Mouse (Mus musculus): ENCODE measurements around the gene Vkorc1l1. TPM values are rescaled to one million over a fixed set of nuclear protein-coding genes. Genes with fewer than 3 reads are reported as not detected.

The Vkorc1l1 gene
- polyA plus RNA-seq, 1 experiment from 2014 or later = 34.4 TPM

DNA sequence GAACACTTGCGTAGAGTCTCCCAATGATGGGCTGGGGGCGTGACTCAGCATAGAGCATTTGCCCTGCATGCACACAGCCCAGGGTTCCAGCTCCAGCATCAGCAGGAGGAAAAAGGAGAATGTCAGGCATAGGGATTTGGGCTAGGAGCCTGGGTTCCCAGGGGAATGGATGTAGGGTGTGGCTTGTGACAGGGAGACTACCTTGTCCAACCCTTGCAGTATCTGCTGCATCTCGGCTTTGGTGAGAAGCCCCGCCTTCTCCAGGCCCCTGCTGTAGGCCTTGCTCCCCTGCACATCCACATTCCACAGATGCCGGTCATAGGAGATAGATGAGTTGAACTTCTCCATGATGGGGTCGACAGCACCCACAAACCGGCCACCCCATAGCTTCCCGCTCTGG, 77.7 kb downstream of the Vkorc1l1 start:
- Histone ChIP-seq H3K4me3 (no peak overlapping the region), H3K36me3 (peaks cover 27% of the 10 kb centered on the region)
- 77% methylated on average over 8 of the region's 8 CpGs for WGBS

DNA sequence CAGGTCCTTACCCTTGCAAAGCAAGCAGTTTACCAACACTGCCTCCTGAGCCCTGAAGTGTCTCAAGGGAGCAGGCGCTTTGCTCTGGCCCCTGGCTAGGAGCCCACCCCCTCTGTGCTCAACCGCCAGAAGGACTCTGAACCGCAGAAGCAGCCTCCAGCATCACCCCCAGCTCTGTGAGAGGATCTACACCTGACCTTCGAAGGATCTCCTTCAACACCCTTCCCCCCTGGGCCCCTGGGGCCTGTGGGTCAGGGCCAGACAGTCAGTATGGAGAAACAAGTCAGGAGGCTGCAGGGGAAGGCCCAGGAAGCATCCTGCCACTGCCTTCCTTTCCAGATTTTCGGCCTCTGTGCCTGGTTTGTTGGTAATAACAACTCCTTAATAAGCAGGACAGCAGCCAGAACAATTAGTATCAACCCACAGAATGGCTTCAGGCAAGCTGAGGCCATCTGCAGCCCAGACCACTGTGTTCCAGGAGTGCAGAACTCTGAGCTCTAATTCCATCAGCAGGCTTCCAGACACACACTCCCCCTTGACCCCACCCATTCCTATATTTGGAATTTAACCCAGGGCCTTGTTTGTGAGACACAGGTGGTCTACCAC, 79.7 kb downstream of the Vkorc1l1 start:
- H3K36me3 ChIP-seq = peaks cover 7% of the 10 kb centered on the region
- no peaks in the 10 kb centered on the region for H3K9me3 ChIP-seq (replicated peaks)
- peak overlapping the region; percentile 76 for H3K27ac ChIP-seq
- no peaks in the 10 kb centered on the region for H3K27me3 ChIP-seq (ENCODE audit: low read depth, poor library complexity, severe bottlenecking)
- DNase-seq (ENCODE audit: low spot score) = peak; percentile 42
- no peak overlapping the region for H3K4me3 ChIP-seq
- 54% methylated on average over 5 of the region's 5 CpGs for WGBS
- H3K4me1 ChIP-seq = peaks cover 29% of the 10 kb centered on the region

More for the DNA sequence above, 77.7 kb downstream of the Vkorc1l1 start:
- Histone ChIP-seq H3K9me3 (replicated peaks) (no peaks in the 10 kb centered on the region), H3K27ac (no peak overlapping the region), H3K27me3 (ENCODE audit: low read depth, poor library complexity, severe bottlenecking) (no peaks in the 10 kb centered on the region), H3K4me1 (peaks cover 28% of the 10 kb centered on the region)
- DNase-seq (ENCODE audit: low spot score) = no peak

DNA sequence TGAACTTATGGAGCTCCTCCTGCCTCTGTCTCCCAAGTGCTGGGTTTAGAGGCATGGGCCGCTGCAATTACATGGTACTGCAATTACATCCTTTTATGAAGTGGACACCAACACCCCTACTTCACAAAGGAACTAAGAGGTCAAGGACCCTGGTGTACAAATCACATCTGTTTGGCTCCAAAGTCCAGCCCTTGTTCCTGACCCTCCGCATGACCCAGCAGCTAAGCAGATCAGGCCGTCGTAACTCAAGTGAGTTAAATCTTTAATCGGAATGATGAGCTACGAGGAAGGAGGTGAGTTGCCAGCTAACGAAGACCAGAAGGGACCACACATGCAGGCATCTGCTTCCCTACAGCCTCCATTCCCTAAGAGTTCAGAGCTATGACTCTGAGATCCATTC, 80.6 kb downstream of the Vkorc1l1 start:
- no peak for DNase-seq (ENCODE audit: low spot score)
- Histone ChIP-seq H3K4me1 (peaks cover 29% of the 10 kb centered on the region), H3K9me3 (replicated peaks) (no peaks in the 10 kb centered on the region), H3K27me3 (ENCODE audit: low read depth, poor library complexity, severe bottlenecking) (no peaks in the 10 kb centered on the region), H3K27ac (no peak overlapping the region), H3K36me3 (peaks cover 5% of the 10 kb centered on the region; the same call in 1 of the 2 replicates), H3K4me3 (no peak overlapping the region)
- 38% methylated on average over 7 of the region's 7 CpGs for WGBS

DNA sequence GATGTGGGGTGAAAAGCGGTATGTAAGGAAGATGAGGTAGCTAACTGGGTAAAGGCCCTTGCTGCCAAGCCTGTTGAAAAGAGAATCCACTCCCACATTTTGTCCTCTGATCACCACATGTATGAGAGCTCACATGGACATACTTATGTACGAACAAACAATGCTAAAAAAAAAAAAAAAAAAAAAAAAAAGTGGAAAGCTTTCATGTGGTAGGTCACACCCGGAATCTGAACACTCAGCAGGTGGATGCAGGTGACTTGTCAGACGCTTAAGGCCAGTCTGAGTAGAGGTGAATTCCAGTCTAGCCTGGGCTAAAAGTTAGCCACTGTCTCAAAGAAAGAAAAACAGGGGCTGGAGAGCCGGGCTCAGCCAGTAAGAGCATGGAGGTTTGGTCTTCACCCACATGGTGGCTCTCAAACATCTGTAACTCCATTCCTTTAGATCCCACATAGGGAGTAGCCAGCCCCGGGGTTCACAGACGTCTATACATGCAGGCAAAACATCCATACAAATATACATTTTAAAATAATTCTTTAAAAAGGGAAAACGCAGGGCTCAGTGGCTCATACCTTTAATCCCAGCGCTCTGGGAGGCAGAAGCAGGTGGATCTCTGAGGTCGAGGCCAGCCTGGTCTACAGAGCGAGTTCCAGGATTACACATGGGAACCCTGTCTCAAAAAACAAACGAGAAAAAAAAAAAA, 81.4 kb downstream of the Vkorc1l1 start:
- DNase-seq (ENCODE audit: low spot score) = no peak
- H3K27me3 ChIP-seq (ENCODE audit: low read depth, poor library complexity, severe bottlenecking) = no peaks in the 10 kb centered on the region
- no peaks in the 10 kb centered on the region for H3K9me3 ChIP-seq (replicated peaks)
- WGBS = 46% methylated on average over 12 of the region's 12 CpGs
- no peak overlapping the region for H3K27ac ChIP-seq
- H3K4me3 ChIP-seq = peak overlapping the region; percentile 54
- H3K36me3 ChIP-seq = peaks cover under 1% of the 10 kb centered on the region; the same call in 1 of the 2 replicates
- H3K4me1 ChIP-seq = peaks cover 29% of the 10 kb centered on the region

DNA sequence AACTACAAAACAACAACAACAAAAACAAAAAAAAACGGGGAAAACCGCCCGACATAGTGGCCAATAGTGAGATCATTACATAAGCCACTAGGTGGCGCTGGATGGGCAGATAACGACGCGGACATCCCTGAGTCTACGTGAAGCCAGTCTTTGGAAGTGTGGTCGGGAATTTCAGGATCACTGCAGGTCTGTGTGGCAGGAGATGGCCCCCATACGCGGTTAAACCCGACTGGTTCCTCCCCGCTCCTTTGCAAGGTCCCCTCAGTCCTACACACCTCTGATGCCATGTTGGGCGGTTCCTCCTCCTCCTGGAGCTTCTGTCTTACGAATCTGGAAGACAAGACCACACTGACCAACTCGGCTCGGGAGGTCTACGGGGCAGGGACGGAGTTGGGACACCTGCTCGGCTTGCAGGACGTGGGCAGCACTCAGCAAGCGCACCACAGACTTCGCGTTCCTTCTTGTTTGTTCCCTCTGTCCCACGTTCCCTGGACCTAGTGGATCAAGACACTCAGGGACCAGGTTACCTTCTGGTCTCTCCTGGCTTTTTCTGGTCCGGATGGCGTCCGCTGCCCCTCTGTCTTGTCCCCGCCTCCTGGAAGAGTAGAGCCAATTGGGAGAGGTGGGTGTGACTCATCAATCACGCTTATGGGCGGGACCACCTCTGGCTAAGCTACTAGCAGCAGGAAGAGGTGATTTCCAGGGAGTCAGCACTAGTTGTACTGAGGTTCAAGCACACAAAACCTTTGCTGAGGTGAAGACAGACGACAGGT, 82.2 kb downstream of the Vkorc1l1 start:
- H3K9me3 ChIP-seq (replicated peaks) = no peaks in the 10 kb centered on the region
- peaks cover 30% of the 10 kb centered on the region for H3K4me1 ChIP-seq
- peak; percentile 84 for DNase-seq (ENCODE audit: low spot score)
- peak overlapping the region; percentile 53 for H3K27ac ChIP-seq
- under 1% methylated on average over 32 of the region's 32 CpGs for WGBS
- H3K36me3 ChIP-seq = no peaks in the 10 kb centered on the region
- H3K4me3 ChIP-seq = peak overlapping the region; percentile 54
- no peaks in the 10 kb centered on the region for H3K27me3 ChIP-seq (ENCODE audit: low read depth, poor library complexity, severe bottlenecking)

DNA sequence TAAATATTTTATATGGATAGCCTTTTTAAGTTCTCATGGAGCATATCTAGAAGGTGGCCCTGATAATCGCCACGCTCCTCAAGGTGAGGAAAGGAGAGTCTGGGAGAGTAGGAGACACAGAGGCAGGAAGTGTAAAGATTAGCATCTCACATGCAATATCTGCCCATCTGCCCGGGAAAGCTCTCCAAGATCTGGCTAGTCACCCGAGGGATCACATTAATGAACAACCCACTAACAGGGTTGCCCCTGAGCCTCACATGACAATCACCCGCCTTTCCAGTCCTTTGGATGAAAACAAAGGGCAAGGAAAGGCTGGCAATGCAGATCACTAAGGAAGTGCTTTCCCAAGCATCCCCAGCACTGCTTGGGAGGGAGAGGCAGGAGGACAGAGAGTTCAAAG, 85.4 kb downstream of the Vkorc1l1 start:
- Histone ChIP-seq H3K9me3 (replicated peaks) (no peaks in the 10 kb centered on the region), H3K36me3 (peaks cover 9% of the 10 kb centered on the region; the same call in 1 of the 2 replicates), H3K27ac (no peak overlapping the region), H3K4me3 (no peak overlapping the region), H3K27me3 (ENCODE audit: low read depth, poor library complexity, severe bottlenecking) (no peaks in the 10 kb centered on the region), H3K4me1 (peaks cover 20% of the 10 kb centered on the region)
- DNase-seq (ENCODE audit: low spot score) = no peak
- 80% methylated on average over 5 of the region's 5 CpGs for WGBS

DNA sequence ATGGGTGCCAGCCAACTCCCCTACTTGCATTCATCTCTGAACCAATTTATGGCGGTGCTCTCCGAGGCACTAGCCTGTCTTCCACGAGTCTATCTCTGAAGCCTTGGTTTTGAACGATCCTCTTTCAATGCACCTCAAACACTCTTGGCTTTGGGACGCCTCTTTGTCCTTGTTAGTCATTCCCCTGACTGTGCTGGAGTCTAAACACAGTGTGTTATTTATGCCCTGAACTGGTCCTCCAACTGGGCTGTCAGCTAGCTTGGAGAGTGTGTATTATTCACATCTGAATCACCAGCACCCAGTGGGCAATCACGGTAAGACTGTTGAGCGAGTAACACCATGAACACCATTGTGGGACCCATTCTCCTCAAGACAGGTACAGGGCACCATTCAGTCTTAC, 85.9 kb downstream of the Vkorc1l1 start:
- peaks cover 17% of the 10 kb centered on the region for H3K4me1 ChIP-seq
- no peak overlapping the region for H3K27ac ChIP-seq
- DNase-seq (ENCODE audit: low spot score) = no peak
- H3K4me3 ChIP-seq = no peak overlapping the region
- no peaks in the 10 kb centered on the region for H3K9me3 ChIP-seq (replicated peaks)
- WGBS = 86% methylated on average over 7 of the region's 7 CpGs
- peaks cover 9% of the 10 kb centered on the region; the same call in 1 of the 2 replicates for H3K36me3 ChIP-seq
- H3K27me3 ChIP-seq (ENCODE audit: low read depth, poor library complexity, severe bottlenecking) = no peaks in the 10 kb centered on the region

DNA sequence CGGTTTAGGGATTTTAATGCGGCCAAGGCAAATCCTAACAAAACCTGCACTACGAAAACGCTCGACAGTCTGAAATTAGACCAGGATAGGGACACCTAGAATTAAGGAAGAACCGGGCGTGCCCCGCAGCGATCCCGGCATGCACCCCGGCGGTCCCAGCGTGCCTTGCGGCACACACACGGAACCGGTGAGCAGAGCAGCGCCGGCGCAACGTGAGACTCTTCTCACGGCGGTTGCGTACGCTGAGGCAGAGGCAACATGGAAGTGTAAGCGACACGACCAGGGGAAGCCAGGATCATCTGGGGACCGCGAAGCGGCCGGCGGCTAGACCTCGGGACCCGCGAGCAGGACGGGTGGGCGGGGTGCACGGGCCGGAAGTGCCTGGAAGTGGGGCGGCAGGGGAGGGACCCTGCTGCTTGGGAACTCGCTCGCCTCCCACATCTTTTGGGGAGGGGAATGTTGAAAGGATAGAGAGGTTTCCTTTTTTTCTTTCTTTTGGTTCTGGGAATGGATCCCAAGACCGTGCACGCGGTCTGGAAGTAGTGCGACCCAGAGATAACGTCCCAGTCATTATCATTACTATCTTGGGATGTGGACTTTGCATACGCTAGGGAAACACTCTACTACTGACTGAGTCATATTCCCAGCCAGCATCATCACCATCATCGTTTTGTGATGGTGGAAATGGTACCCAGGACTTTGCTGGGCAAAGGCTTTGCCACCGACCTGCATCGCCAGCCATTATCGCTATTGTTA, 87.5 kb downstream of the Vkorc1l1 start, which contains the start of the genes Asl and Crcp:
TSS of gene Asl (minus strand) at position 106 of the 756 bp plus-strand sequence.
TSS of gene Crcp (plus strand) at position 149 of the 756 bp plus-strand sequence.
- peak; percentile 87 for DNase-seq (ENCODE audit: low spot score)
- H3K36me3 ChIP-seq = peaks cover 9% of the 10 kb centered on the region; the same call in 1 of the 2 replicates
- peak within 1 kb of the TSS; percentile 74 for H3K4me3 ChIP-seq
- 2% methylated on average over 51 of the region's 51 CpGs for WGBS
- peak within 1 kb of the TSS; percentile 93 for H3K27ac ChIP-seq
- no peaks in the 10 kb centered on the region for H3K27me3 ChIP-seq (ENCODE audit: low read depth, poor library complexity, severe bottlenecking)
- H3K4me1 ChIP-seq = peaks cover 12% of the 10 kb centered on the region
- H3K9me3 ChIP-seq (replicated peaks) = no peaks in the 10 kb centered on the region

DNA sequence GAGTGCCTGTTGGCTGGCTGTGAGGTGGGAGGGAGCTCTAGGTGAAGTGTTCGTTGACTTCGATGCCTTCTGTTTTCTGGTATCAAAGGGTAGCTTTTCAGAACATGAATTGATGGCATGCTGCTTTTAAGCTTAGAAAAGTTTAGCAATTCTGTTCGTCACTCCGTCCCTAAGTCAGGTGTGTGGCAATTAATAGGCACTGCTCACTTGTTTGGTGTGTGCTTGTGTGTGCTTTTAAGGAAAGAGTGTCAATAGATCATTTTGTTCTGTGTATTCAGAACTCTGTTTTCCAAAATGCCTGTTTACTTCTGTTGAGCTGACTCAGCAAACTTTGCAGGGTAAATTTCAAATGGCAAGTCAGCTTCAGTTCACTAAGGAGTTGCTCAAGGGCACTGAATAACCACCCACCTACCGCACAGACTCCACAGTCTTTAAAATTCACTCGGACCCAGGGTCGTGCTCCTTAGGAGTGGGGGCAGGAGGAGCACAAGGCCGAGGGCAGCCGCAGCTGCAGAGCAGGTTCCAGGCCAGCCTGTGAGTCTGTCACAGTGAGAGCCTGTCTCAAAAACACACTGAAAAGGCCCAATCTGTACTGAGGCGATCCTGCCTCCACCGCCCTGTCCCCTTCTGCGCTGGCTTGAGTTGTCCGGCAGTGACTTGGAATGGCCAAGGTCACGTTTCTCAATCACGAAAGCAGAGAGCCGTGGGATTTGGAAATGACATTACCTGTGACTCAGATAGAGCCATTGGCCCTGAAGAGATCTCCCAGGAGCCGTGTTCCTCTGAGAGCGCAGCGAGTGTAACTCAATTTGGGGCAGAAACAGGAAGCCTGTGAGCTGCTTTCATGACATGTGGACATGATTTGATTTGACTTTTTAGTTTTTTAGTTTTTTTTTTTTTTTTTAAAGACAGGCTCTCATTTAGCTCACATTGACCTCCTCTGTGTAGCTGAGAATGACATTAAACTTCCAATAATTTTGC, 89.9 kb downstream of the Vkorc1l1 start:
- WGBS = 95% methylated on average over 19 of the region's 19 CpGs
- DNase-seq (ENCODE audit: low spot score) = no peak
- no peak overlapping the region for H3K27ac ChIP-seq

DNA sequence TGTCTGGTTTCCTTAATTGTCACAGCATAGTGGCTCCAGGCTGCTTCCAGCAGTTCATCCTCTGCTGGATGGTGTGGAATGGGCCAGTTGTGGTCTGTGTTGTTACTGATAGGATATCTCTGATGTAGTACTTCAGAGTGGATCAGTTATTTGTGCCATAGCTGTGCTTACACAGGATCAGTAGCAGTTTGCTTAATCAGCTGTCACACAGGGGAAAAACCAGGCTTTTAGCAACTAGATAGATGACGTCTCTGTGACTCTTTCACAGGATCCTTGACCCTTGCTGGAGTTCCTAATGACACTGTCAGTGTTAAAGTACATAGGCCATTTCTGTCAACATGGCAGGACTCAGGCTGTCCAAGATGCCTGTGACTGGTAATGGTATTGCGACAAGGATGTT, 92.1 kb downstream of the Vkorc1l1 start:
- 76% methylated on average over 2 of the region's 2 CpGs for WGBS
- H3K36me3 ChIP-seq = peaks cover 43% of the 10 kb centered on the region
- no peak overlapping the region for H3K4me3 ChIP-seq
- no peaks in the 10 kb centered on the region for H3K9me3 ChIP-seq (replicated peaks)
- no peak for DNase-seq (ENCODE audit: low spot score)
- H3K27me3 ChIP-seq (ENCODE audit: low read depth, poor library complexity, severe bottlenecking) = no peaks in the 10 kb centered on the region
- H3K27ac ChIP-seq = no peak overlapping the region
- peaks cover 9% of the 10 kb centered on the region; the same call in 1 of the 2 replicates for H3K4me1 ChIP-seq

More for the DNA sequence above, 89.9 kb downstream of the Vkorc1l1 start:
- H3K9me3 ChIP-seq (replicated peaks) = no peaks in the 10 kb centered on the region
- H3K27me3 ChIP-seq (ENCODE audit: low read depth, poor library complexity, severe bottlenecking) = no peaks in the 10 kb centered on the region
- H3K4me1 ChIP-seq = peaks cover 9% of the 10 kb centered on the region; the same call in 1 of the 2 replicates
- H3K4me3 ChIP-seq = no peak overlapping the region
- H3K36me3 ChIP-seq = peaks cover 29% of the 10 kb centered on the region

Measured in limb, embryonic 10.5 days (tissue).